Mouse (Mus musculus) adipocyte (in vitro differentiated cells): ENCODE data around the gene Acadl.

Source experiments
- DNase-seq: peaks from one replicate; pipeline ENCODE4 v3.0.0-alpha.2; 2016; ENCODE audit warnings: low spot score

Gene Acadl

GRCm38 (mm10) chr1:66839135-66839534 is 23.9 kb downstream of the Acadl start:
- DNase-seq, result no peak

- DNase-seq, result peak; percentile 72
Observed at GRCm38 (mm10) chr1:66838184-66839042, 24.7 kb downstream of the Acadl start.

- no peak for DNase-seq
Observed at GRCm38 (mm10) chr1:66837207-66837606, 25.9 kb downstream of the Acadl start.

DNA sequence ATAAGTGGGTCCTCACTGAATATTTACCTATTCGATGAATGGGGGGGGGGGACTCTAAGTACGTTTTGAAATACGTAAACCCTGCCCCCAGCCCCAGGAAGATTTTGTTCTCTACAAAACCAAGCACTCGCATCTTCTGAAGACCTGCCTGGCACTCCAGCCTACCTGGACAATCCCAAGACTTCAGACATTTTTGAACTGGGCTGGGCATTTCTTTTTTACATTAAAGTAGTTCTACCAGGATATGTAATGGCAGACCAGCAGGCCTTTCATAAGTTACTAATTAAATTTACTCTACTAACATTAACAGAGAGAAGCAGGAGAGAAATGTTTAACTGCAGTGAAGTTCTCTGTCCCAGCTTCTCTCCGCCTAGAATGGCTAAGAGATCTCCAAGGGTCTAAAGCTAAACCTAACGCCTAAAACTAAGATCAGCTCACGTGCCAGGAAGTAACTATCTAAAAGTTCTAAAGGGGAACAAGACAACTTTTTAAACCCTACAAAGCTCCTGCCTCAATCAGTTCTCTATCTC is 30.4 kb downstream of the Acadl start:
- no peak for DNase-seq

DNA sequence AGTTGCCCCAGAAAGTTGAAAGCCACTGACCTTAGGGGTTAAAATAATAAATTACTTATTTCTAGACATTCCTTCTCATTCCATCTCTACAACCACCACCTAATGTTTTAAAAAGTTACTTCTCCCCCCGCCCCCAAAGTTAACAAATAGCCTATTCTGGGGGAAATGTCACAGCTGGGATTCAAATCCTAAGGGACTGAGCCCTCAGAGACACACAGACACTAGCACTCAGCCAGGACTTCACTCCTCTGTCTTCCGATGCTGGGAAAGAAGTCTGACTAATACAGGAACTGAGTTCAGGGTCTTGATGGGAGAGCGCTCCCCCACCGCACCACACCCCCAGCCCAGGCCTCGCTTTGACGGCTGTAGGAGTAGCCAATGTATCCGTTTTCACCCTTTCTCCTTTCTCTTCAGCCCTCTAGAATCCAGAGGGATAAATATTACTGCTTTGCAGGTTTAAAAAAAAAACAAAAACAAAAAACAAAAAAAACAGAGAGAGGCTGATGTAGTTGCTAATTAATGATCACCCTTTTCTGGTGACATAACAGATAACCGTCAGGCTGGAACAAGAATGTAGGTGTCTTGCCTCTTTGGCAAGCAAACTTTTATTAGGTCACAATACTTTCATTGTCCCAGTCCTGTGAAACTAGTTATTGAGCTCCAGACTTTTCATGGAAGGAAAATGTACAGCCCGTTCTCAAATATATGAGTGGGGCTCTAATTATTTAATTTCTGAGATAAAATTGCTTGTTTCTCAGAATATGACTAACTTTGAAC is 31.1 kb downstream of the Acadl start:
- DNase-seq, result no peak

DNA sequence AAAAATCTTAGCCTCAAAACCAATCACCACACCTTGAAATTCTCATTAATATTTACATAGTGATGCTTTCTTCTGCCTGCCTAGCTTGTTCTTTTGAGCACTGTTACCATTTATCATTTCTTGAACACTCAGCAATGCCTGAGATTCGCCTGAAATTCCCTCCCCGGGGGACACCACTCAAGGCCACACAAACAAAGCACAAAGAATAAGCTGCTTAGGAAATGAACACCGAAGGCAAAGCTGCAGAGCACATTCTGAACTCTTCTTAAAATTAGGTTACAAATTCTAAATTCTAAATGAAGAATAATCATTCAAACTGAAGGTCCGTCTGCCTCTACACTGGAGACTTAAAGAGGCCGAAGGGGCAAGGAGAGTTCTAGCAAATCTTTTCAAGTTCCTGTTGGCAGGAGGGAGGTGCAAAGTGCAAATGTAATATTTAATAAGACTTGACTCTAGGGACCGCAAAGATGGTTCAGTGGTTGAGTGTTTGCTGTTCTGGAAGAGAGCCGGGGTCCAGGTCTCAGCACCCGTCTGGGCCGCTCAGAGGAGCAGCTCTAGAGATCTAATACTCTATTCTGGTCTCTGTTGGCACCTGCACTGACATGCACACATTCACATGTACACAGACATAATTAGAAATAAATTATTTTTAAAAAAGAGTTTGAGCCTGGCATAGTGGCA is 33.5 kb downstream of the Acadl start:
- DNase-seq, result no peak

DNA sequence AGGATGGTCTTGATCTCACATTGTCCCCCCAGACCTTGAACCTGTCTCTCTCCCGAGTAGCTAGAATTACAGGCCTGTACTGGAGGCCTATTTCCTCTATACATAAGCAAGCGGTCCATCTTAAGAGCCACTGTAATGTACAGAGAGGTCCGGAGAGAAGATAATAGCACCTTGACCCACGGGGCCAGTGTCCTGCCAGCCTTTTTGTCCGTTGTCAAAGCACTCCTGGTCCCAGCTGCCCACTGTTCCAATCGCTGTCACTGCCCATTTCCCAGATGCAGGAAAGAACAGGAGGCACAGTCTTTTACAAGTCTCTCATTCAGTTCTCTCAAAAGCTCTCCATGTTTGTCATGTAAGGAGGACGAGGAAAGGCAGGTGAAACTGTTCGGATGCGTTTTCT is 41.1 kb downstream of the Acadl start:
- DNase-seq, result no peak

DNA sequence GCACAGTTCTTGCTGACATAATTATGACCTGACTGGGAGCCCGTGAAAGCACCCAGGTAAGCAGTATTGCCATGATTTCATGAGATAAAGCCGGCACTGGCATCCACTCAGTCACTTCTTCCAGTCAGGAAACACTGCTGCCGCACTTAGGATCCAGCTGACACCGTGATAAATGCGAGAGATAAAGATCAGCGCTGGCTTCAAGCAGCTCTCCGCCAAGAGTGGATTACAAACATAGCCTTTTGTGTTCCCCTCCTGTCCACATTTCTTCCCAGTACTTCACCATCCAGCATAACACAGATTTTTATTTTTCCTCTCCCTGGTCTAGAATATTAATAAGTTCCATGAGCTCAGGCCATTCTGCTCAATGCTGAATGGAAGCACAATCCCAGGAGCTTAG is 42.8 kb downstream of the Acadl start:
- no peak for DNase-seq

- DNase-seq, result no peak
Observed at GRCm38 (mm10) chr1:66817865-66818315, 45.2 kb downstream of the Acadl start.

DNA sequence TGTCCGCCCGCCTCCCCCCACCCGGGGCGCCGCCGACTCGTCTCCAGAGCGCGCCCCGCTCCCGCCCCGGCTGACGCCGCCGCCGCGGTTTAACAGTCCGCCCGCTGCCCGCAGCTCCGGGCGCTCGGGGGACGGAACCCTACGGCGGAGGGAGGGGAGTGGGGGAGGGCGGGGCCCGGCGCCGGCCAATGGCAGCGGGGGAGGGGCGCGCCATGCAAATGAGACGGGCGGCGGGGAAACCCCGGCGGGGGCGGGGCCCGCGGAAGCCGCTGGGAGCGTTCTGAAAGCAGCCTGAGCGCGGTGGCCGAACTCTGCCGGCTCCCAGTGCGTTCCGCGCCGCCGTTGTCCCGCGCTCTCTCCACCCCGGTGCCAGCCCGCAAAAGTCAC is 45.6 kb downstream of the Acadl start, which contains the start of gene Kansl1l:
Kansl1l (minus strand) TSS at position 110 of the 387 bp plus-strand sequence.
- DNase-seq, result peak; percentile 92

DNA sequence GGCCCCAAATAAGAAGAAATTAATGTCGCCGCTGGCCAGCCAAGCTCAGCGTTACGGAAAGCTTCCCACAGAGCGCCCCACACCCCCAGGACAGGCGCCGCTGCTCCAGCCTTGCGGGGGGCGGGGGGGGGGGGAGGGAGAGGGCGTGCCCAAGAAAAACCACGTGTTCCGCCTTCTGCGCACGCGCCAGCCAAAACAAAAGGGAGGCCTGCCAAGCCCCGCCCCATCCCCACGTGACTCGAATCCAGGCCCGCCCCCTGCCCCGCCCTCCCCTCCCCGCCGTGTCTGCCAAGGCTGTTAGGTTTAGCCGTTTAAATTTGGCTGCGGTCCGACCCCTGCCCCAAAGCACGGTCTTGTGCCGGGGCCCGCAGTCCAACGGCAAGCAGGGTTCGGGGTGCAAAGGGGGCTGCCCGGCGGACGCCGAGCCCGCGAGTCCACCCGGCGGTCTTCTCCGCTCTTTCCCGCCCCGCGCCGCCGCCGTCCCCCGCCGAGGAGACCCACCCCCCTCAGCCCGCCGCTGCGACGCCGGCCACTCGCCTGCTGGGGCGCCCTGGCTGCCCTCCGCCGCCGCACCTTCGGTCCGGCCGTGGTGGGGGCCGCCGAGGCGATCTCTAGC is 46.1 kb downstream of the Acadl start:
- peak; percentile 92 for DNase-seq

DNA sequence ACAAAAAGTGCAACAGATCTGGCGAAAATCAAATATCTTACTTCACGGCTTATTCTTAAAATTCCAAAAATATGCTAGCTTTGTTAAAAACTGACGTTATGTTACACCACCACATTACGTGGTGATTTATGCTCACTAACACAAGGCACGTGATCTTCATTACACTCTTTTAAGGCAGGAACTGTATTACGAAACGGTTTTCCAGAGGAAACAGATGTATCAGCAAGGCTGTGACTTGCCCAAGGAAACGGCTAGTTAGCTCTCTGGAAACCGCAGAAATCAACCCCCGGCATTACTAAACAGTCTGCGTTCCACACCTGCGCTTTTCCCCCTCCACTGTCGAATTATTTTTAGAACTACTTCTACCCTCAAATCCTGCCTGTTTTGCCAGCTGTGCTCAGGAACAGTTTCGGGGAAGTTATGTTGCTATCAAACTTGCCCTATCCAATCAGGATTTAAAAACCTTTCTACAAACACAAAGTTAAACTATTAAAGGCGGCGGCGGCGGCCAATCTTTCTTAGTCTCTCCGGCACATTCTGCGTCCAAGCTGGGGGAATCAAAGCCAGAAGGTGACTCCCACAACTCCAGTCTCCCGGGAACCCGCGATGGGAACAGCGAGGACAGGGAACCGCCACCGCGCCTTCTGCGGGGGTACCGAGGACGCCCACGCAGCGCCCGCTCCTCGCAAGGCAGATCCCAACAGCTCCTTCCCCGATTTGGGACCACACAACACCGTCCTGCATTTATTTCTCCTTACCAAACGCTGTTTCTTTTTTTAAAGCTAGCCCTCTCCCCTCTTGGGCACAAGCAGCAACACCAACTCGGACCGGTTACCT is 46.9 kb downstream of the Acadl start:
- DNase-seq, result peak; percentile 72

DNA sequence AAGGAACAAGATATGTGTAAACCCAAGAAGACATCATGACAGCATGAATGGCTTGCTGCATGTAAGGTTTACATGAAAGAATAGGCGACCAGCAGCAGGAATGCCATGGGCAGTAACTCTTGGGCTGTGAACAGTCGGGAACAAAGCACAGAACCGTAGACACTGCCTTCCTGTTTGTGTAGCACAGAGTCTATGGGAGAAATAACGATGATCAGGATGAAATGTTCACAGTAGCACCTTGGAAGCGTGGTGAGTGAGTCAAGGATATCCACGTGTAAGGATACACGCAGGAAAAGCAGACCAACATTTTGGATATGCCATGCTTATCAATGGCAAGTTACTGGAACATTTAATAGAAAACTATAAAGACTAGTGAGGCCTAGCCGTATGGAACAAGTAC is 48.3 kb downstream of the Acadl start:
- DNase-seq, result no peak

- DNase-seq, result no peak
Observed at GRCm38 (mm10) chr1:66813191-66813590, 49.9 kb downstream of the Acadl start.

- no peak for DNase-seq
Observed at GRCm38 (mm10) chr1:66806821-66807220, 56.3 kb downstream of the Acadl start.

GRCm38 (mm10) chr1:66805408-66805807 is 57.7 kb downstream of the Acadl start:
- DNase-seq, result no peak

DNA sequence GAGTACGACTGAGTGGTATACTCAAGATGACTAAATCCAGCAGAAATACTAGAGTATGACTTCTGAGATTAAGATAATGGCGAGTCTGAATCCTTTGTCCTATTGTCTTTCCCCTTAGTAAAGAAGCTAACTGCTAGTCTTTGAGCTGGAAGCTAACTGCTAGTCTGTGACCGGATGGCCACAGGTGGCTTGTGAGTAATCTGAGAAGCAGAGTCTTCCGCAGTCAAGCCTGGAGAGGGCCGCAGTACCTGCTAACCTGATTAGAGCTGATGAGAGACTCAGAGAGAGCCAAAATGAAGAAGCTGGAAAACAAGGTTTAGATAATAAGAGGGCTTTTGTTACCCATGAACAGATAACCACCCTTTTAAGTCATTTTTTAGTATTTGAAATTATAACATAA is 58.4 kb downstream of the Acadl start:
- DNase-seq, result no peak

- no peak for DNase-seq
Observed at GRCm38 (mm10) chr1:66797962-66798361, 65.1 kb downstream of the Acadl start.

DNA sequence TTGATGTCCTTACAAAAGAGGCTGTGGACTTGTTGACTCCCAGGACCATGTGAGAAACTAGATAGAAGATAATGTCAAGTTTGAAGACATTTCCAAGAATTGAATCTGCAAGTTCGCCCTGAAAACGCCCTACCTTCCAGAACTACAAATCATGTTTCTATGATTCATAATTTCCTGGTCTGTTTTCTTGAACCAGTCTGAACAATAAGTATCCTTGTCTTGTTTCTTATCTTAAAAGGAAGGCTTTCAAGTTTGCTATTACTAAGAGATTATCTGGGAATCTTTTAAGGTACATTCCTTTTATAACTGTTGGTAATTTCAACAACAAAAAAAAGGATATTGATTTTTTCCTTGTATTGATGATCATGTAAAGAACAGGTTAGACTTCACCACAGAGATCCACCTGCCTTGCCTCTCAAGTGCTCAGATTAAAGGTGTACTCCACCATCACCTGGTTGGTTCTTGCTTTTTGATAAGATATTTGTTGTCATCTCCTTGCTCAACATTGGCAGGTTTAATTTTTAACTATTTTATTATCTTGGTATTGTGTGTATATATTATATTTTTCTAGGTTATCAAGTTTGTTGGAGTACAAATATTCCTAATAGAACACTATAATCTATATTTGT is 70.1 kb downstream of the Acadl start:
- no peak for DNase-seq

DNA sequence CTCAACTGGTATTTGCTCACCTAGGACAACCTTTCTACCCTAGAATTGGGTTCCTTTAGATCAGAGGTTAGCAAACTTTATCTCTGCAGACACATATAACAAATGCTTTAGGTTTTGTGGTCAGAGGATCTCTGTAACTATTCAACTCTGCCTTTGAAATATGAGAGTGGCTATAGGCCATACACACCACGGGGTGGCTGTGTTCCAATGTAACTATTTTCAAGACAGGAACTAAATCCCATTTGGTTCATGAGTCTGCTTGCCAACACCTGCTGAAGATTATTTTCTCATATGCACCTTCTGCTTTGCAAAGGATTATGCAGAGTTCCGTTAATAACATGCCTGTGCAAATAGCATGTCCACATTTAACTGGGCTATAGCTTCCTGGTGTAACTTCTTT is 80.8 kb downstream of the Acadl start:
- no peak for DNase-seq
